Mouse (Mus musculus) layer of hippocampus, adult 18-20 months (tissue): ENCODE results near the gene 2310011J03Rik. TPM values are rescaled to one million over a fixed set of nuclear protein-coding genes. Genes with fewer than 3 reads are reported as not detected.

ENCODE experiments used
- DNase-seq, 2 experiments: peaks; one replicate each; pipeline ENCODE4 v3.0.0; 2022; ENCODE audit warnings: low spot score in 2 of 2
- total RNA-seq, 2 experiments: library from RNA; stranded (reverse); gene quantifications; 2 replicates each; pipeline ENCODE4 v1.2.3; 2021

2310011J03Rik gene
- total RNA-seq, 2 experiments from 2014 or later: 25.0 to 25.9 TPM

DNA sequence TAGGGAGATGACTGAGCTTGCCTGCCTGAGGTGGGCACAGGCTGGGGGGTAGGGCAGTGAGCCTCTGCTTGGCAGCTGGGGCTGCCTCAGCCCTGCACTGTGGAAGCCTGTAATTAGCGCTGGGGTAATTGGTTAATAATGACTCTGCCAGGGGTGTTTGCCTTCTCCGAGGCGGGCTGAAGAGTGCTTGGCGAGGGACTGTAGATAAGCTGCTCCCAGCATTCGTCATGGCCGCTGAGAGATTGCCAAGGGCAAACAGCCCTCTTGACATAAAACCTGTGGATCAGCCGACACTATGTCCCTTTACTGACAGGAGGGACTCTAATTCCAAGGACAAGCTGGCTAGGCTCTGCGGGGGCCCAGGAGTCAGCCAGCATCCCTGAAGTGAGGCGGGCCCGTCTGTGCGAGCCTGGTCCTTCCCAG lies 4.0 kb downstream of the 2310011J03Rik start:
- no peak for DNase-seq

DNA sequence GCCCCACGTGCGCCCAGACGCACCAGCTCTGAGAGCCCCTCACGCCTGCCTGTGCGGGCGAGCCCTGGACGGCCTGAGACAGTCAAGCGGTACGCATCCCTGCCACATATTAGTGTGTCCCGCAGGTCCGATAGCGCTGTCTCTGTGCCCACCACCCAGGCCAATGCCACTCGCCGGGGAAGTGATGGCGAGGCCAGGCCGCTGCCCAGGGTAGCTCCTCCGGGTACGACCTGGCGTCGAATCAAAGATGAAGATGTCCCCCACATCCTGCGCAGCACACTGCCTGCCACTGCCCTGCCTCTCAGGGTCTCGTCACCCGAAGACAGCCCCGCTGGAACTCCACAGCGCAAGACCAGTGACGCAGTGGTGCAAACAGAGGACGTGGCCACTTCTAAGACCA lies 5.0 kb downstream of the 2310011J03Rik start:
- no peak for DNase-seq

- no peak for DNase-seq
Measured at GRCm38 (mm10) chr10:80314494-80315001, 5.8 kb downstream of the 2310011J03Rik start.

GRCm38 (mm10) chr10:80313627-80314201 lies 6.6 kb downstream of the 2310011J03Rik start:
- DNase-seq: no peak

GRCm38 (mm10) chr10:80312586-80313504 lies 7.5 kb downstream of the 2310011J03Rik start:
- DNase-seq: no peak

DNA sequence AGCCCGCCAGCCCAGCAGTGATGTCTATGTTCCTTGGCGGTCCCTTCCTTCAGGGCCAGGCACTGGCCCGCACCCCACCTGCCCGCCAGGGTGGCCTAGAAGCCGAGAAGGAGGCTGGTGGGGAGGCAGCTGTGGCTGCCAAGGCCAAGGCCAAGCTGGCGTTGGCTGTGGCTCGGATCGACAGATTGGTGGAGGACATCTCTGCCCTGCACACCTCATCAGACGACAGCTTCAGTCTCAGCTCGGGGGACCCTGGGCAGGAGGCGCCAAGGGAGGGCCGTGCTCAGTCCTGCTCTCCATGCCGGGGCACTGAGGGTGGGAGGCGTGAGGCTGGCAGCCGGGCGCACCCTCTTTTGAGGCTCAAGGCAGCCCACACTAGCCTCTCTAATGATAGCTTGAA lies 8.8 kb downstream of the 2310011J03Rik start:
- DNase-seq: no peak

- no peak for DNase-seq
Measured at GRCm38 (mm10) chr10:80304862-80305261, 15.5 kb downstream of the 2310011J03Rik start.

GRCm38 (mm10) chr10:80304458-80304857 lies 15.9 kb downstream of the 2310011J03Rik start:
- DNase-seq: no peak

- DNase-seq: peak in 1 of 2 experiments; percentile 68
Measured at GRCm38 (mm10) chr10:80302471-80302881, 17.9 kb downstream of the 2310011J03Rik start.

DNA sequence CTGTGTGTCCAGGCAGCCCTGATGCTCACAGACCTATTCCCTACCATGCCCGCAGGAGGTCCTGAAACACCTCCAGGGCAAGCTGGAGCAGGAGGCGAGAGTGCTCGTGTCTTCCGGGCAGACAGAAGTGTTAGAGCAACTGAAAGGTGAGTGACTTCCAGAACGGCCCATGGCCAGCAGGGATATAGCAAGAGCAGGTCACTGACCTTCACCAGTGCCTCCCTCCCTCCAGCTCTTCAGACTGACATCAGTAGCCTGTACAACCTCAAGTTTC lies 18.3 kb downstream of the 2310011J03Rik start:
- no peak for DNase-seq

- no peak for DNase-seq
Measured at GRCm38 (mm10) chr10:80301256-80302081, 18.9 kb downstream of the 2310011J03Rik start.

GRCm38 (mm10) chr10:80300672-80301181 lies 19.6 kb downstream of the 2310011J03Rik start:
- DNase-seq: no peak

GRCm38 (mm10) chr10:80299824-80300223 lies 20.5 kb downstream of the 2310011J03Rik start:
- DNase-seq: no peak

GRCm38 (mm10) chr10:80299301-80299700 lies 21.0 kb downstream of the 2310011J03Rik start:
- no peak for DNase-seq

DNA sequence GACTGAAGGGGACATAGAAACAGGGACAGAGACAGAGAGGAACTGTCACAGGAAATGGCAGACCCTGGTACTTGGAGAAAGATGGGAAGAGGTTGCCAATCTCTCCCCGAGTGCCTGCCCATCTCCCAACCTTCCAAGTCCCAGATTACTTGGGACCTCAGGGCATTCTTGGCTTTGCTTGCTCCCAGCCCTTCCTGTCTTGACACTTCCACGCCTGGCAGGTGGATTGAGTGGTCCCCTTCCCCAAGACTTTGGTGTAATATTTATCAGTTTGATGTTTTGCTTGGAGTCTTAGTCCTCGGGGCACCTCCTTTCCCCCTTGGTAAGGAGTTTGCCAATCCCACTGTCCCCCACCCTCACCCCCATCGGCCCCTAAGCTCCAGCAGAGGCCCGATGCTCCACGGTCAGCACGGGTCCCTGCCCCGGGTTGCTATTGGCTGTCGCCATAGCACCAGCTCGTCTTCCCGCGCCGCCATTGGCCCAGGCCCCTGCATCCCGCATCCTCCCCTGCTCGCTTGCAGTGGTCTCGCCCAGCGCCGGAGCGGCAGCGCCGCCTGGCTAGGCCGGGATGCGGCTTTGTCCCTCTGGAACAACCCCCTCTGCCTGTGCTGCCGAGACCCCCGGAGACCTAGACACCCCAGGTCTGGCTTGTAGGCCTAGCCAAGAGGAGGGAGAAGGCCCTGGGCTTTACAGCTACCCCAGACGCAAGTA lies 21.6 kb downstream of the 2310011J03Rik start:
- DNase-seq: peak; percentile 92 to 93

DNA sequence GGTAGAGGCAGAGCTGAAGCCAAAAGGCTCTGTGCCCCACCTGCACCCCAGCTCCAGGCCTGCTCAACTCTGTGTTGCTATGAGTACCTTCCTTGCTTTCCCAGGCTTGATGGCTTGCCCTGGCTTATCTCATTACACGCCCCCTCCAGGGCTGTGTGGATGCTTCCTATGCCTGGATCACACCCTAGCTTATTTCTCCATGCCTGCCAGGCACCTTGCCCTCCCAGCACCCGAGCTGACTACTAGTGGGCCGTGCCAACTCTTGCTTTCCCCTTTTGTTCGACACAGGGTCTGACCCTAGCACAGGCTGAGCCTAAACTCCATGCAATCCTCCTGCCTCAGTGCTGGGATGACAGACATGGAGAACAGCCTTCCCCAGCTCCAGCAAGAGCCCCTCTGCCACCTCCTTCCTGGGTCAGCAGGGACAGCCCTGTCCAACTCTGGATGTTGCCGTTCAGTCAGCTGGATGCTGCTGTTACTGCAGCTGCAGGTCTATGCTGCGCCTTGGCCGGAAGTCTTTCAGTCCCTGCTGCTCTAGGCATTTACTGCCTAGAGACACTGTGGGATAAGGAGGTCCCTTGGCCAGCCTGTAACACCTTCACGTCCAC lies 22.7 kb downstream of the 2310011J03Rik start:
- no peak for DNase-seq

GRCm38 (mm10) chr10:80296824-80297223 lies 23.5 kb downstream of the 2310011J03Rik start:
- DNase-seq: no peak

GRCm38 (mm10) chr10:80295618-80296425 lies 24.5 kb downstream of the 2310011J03Rik start, which contains the start of gene Apc2:
Gene Apc2 (plus strand): TSS chr10:80295977.
- peak; percentile 73 to 87 for DNase-seq

- no peak for DNase-seq
Measured at GRCm38 (mm10) chr10:80294788-80295303, 25.5 kb downstream of the 2310011J03Rik start.
